12 mouse cellular contexts compared by ENCODE assay signal in the genomic region with DNA sequence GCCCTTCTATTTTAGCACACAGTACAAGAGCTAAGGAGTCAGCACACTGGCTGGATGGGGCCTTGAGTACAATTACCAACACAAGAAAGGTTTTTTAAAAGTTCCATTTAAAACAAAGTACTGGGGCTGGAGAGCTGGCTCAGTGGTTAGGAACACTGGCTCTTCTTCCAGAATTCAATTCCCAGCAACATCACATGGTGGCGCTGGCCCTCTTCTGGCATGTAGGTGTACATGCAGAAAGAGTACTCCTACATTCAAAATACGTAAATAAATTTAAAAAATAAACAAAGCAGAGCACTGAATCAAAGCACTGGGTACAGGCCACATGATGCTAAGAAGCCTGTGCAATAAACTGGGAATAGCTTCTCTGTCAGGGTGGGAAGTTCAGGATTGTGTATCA. TPM values are rescaled to one million over a fixed set of nuclear protein-coding genes. Genes with fewer than 3 reads are reported as not detected.
A peak's percentile ranks its signal among the peaks of the same experiment; 100 is the strongest.
DNase-seq lines count a peak whose midpoint lies in the region; ATAC-seq and TF ChIP-seq lines count a peak whose summit lies in the region.
"Had no signal": no experiment of that assay in that cellular context is flagged by ENCODE, and none has a peak within 500 bp of the region (broad histone marks: within the 10 kb centered on the region; RNA-seq: fewer than 3 reads in every experiment).

No protein-coding gene starts in this region.

- no peaks in the 10 kb centered on the region for H3K27me3 ChIP-seq in lung, embryonic 14.5 days (ENCODE audit: insufficient read depth, low read length)
- H3K27me3 ChIP-seq in midbrain, embryonic 10.5 days (ENCODE audit: low read depth, poor library complexity, severe bottlenecking): no peaks in the 10 kb centered on the region
- H3K27me3 ChIP-seq: heart, embryonic 13.5 days had no signal

- 78% methylated on average over 2 of the region's 2 CpGs for WGBS in lung, embryonic 14.5 days
- WGBS in midbrain, embryonic 10.5 days: 78% methylated on average over 2 of the region's 2 CpGs

- TF ChIP-seq CTCF in gastrocnemius, adult 2 months (IDR thresholded peaks at IDR 0.05): peak; percentile 36; the same call in 1 of the 2 replicates
- 0 out of 2 replicates have a peak, but pooled peaks have one; percentile 11 for TF ChIP-seq CTCF in lung, embryonic 14.5 days (IDR thresholded peaks at IDR 0.05; ENCODE audit: low read depth)

- no peak overlapping the region for H3K27ac ChIP-seq in gastrocnemius, adult 2 months
- H3K27ac ChIP-seq in lung, embryonic 14.5 days (ENCODE audit: low read depth): no peak overlapping the region
- no peak overlapping the region for H3K27ac ChIP-seq in midbrain, embryonic 10.5 days (replicated peaks)
- H3K27ac ChIP-seq: heart, embryonic 13.5 days had no signal

- intact Hi-C loops in gastrocnemius, adult 2 months (cut with DNase I): no loop called here
- intact Hi-C loops in gastrocnemius, postnatal 36 days (cut with DNase I): no loop called here

- ATAC-seq in lung, embryonic 14.5 days (ENCODE audit: insufficient read depth): no peak
- peak; percentile 66; the same call in 1 of the 2 replicates for ATAC-seq in megakaryocyte-erythroid progenitor cell, adult 5-6 weeks (replicated peaks; ENCODE audit: low FRiP score, low TSS enrichment, poor library complexity, severe bottlenecking)
- ATAC-seq: hindbrain, embryonic 16.5 days had no signal

- H3K4me3 ChIP-seq in gastrocnemius, adult 2 months: no peak overlapping the region
- no peak overlapping the region for H3K4me3 ChIP-seq in lung, embryonic 14.5 days (ENCODE audit: low read depth, low read length)
- no peak overlapping the region for H3K4me3 ChIP-seq in midbrain, embryonic 10.5 days
- H3K4me3 ChIP-seq: heart, embryonic 13.5 days had no signal

- H3K4me1 ChIP-seq in lung, embryonic 14.5 days (ENCODE audit: insufficient read depth): no peaks in the 10 kb centered on the region
- no peaks in the 10 kb centered on the region for H3K4me1 ChIP-seq in midbrain, embryonic 10.5 days
- H3K4me1 ChIP-seq: heart, embryonic 13.5 days had no signal

- H3K4me2 ChIP-seq in lung, embryonic 14.5 days: no peak overlapping the region
- H3K4me2 ChIP-seq: heart, embryonic 13.5 days had no signal

- H3K9me3 ChIP-seq in lung, embryonic 14.5 days (ENCODE audit: low read depth, low read length): no peaks in the 10 kb centered on the region
- no peaks in the 10 kb centered on the region for H3K9me3 ChIP-seq in midbrain, embryonic 10.5 days (replicated peaks)
- H3K9me3 ChIP-seq: heart, embryonic 13.5 days had no signal

- DNase-seq in gastrocnemius, adult 2 months: no peak
- no peak for DNase-seq in gastrocnemius, postnatal 36 days
- no peak for DNase-seq in lung, embryonic 14.5 days
- no peak for DNase-seq in lung, postnatal 14 days
- peak; percentile 11 for DNase-seq in NIH3T3 (ENCODE audit: low read depth)
- no peak for DNase-seq in right cerebral cortex, postnatal 10 days (ENCODE audit: low spot score in 2 of 2)
- no peak for DNase-seq in midbrain, embryonic 10.5 days (ENCODE audit: low spot score)
- DNase-seq: cerebellum, postnatal 36 days; lung, postnatal 36 days had no signal

- H3K36me3 ChIP-seq in lung, embryonic 14.5 days (ENCODE audit: insufficient read depth): peaks cover 76% of the 10 kb centered on the region
- peaks cover 70% of the 10 kb centered on the region for H3K36me3 ChIP-seq in midbrain, embryonic 10.5 days

- no peak overlapping the region for H3K9ac ChIP-seq in lung, embryonic 14.5 days
- H3K9ac ChIP-seq: heart, embryonic 13.5 days had no signal

RNA-seq across cellular contexts. Expression of gene Sec23a, which starts 34.9 kb away (rescaled TPM):
- 10 to 100 TPM; 54.7 to 61.6 TPM for total RNA-seq in gastrocnemius, adult 2 months (2021)
- 10 to 100 TPM; 45.0 to 51.3 TPM for total RNA-seq in gastrocnemius, postnatal 36 days (2021)
- polyA plus RNA-seq in lung, embryonic 14.5 days (2014; fragmentation: Nextera tagmentation; extraction: Ambion mirVana): 73.0 and 79.5 TPM in 2 replicates
- total RNA-seq in megakaryocyte-erythroid progenitor cell, adult 5-6 weeks (2014; fragmentation: Nextera tagmentation): 9.8 and 13.1 TPM in 2 replicates
- total RNA-seq in megakaryocyte-erythroid progenitor cell, adult 5-6 weeks (2017): 25.9 and 28.0 TPM in 2 replicates
- 62.2 and 71.7 TPM in 2 replicates for polyA plus RNA-seq in midbrain, embryonic 10.5 days (2016; fragmentation: Nextera tagmentation; extraction: Ambion mirVana)

RNA-seq across cellular contexts. Expression of gene Gemin2, which starts 36.2 kb away (rescaled TPM):
- total RNA-seq in gastrocnemius, adult 2 months (2021): 1 to 10 TPM; 4.3 to 5.0 TPM
- total RNA-seq in gastrocnemius, postnatal 36 days (2021): 1 to 10 TPM; 3.8 to 4.6 TPM
- 27.4 and 27.7 TPM in 2 replicates for polyA plus RNA-seq in lung, embryonic 14.5 days (2014; fragmentation: Nextera tagmentation; extraction: Ambion mirVana)
- total RNA-seq in megakaryocyte-erythroid progenitor cell, adult 5-6 weeks (2014; fragmentation: Nextera tagmentation): 26.8 and 41.3 TPM in 2 replicates
- total RNA-seq in megakaryocyte-erythroid progenitor cell, adult 5-6 weeks (2017): 23.1 and 28.5 TPM in 2 replicates
- polyA plus RNA-seq in midbrain, embryonic 10.5 days (2016; fragmentation: Nextera tagmentation; extraction: Ambion mirVana): 35.8 and 36.8 TPM in 2 replicates

Comparison
In these comparisons a context has a peak if more than half of its experiments do, and no peak if none do; other contexts are left out.
1. RNA of gene Gemin2, which starts 36.2 kb away (total RNA-seq): 23.1 to 41.3 TPM in megakaryocyte-erythroid progenitor cell, adult 5-6 weeks; 4.3 to 5.0 TPM in gastrocnemius, adult 2 months and 3.8 to 4.6 TPM in gastrocnemius, postnatal 36 days; every median in the first group is over 4 times any median in the second.